Mouse (Mus musculus) midbrain, embryonic 11.5 days (tissue): ENCODE results near the gene Man2a2. TPM values are rescaled to one million over a fixed set of nuclear protein-coding genes. Genes with fewer than 3 reads are reported as not detected.

Experiments
- ATAC-seq: fragments of 200-750 bp; cut with Nextera tagmentation; 2 replicates; pipeline ENCODE4 v1.8.0; 2017; ENCODE audit warnings: moderate TSS enrichment, moderate library complexity; ENCODE audit not compliant: low FRiP score
- DNase-seq: peaks from one replicate; pipeline ENCODE4 v3.0.0; 2015; ENCODE audit warnings: low spot score; ENCODE audit errors: missing footprints
- H3K27ac ChIP-seq: fragments of 300-500 bp; sonication (generic); 2 replicates; pipeline ENCODE4 v1.5.1; 2014; ENCODE audit warnings: low read depth, low read length
- H3K27me3 ChIP-seq: fragments of 300-500 bp; sonication (generic); 2 replicates; pipeline ENCODE4 v1.6.1; 2014; ENCODE audit warnings: mild to moderate bottlenecking, low read length, moderate library complexity, mixed read lengths; ENCODE audit not compliant: control insufficient read depth, insufficient read depth
- H3K36me3 ChIP-seq: fragments of 300-500 bp; sonication (generic); 2 replicates; pipeline ENCODE4 v1.6.1; 2014; ENCODE audit warnings: mild to moderate bottlenecking, low read length, moderate library complexity, mixed read lengths; ENCODE audit not compliant: control insufficient read depth, insufficient read depth
- H3K4me1 ChIP-seq: fragments of 300-500 bp; sonication (generic); 2 replicates; pipeline ENCODE4 v1.6.1; 2014; ENCODE audit warnings: low read length; ENCODE audit not compliant: control insufficient read depth, insufficient read depth
- H3K4me2 ChIP-seq: fragments of 300-500 bp; sonication (generic); 2 replicates; pipeline ENCODE4 v1.6.1; 2014; ENCODE audit warnings: mild to moderate bottlenecking, moderate library complexity
- H3K4me3 ChIP-seq: fragments of 300-500 bp; sonication (generic); 2 replicates; pipeline ENCODE4 v1.5.1; 2014; ENCODE audit warnings: low read depth, low read length
- H3K9ac ChIP-seq: fragments of 300-500 bp; sonication (generic); 2 replicates; pipeline ENCODE4 v1.6.1; 2014; ENCODE audit warnings: low read length
- H3K9me3 ChIP-seq: fragments of 300-500 bp; sonication (generic); 2 replicates; pipeline ENCODE4 v1.6.1; 2016; ENCODE audit warnings: low read length; ENCODE audit not compliant: control insufficient read depth
- WGBS: fragments of 180-500 bp; shearing (Covaris S2); extraction: QIAGEN DNeasy Blood & Tissue Kit; methylation state at CpG from one replicate; pipeline ENCODE4 v1.1.7; 2014; 5-methylcytosine and 5-hydroxymethylcytosine counted together
- polyA plus RNA-seq: library from polyadenylated mRNA; unstranded; fragments of >200 nt; fragmentation: Nextera tagmentation; extraction: Ambion mirVana; gene quantifications from 2 replicates; pipeline ENCODE4 v1.2.1, GENCODE M21; 2014

Gene Man2a2
- polyA plus RNA-seq, 1 experiment from 2014 or later = 6.9 TPM

- no peak for ATAC-seq
- Histone ChIP-seq H3K36me3 (no peaks in the 10 kb centered on the region), H3K27me3 (no peaks in the 10 kb centered on the region), H3K4me2 (no peak overlapping the region), H3K27ac (no peak overlapping the region), H3K4me3 (no peak overlapping the region), H3K9me3 (no peaks in the 10 kb centered on the region), H3K9ac (no peak overlapping the region), H3K4me1 (no peaks in the 10 kb centered on the region)
- 82% methylated on average over 10 of the region's 10 CpGs for WGBS
- no peak for DNase-seq
Observed at GRCm38 (mm10) chr7:80412279-80412678, 41.1 kb upstream of the Man2a2 start.

GRCm38 (mm10) chr7:80410380-80410779 lies 39.2 kb upstream of the Man2a2 start:
- Histone ChIP-seq H3K9me3 (no peaks in the 10 kb centered on the region), H3K27me3 (no peaks in the 10 kb centered on the region), H3K9ac (no peak overlapping the region), H3K4me2 (no peak overlapping the region), H3K4me1 (no peaks in the 10 kb centered on the region), H3K36me3 (no peaks in the 10 kb centered on the region), H3K4me3 (no peak overlapping the region), H3K27ac (no peak overlapping the region)
- WGBS = 76% methylated on average over 9 of the region's 9 CpGs
- DNase-seq = no peak
- ATAC-seq = no peak

GRCm38 (mm10) chr7:80407712-80408111 lies 36.5 kb upstream of the Man2a2 start:
- H3K4me2 ChIP-seq = no peak overlapping the region
- H3K36me3 ChIP-seq = no peaks in the 10 kb centered on the region
- no peaks in the 10 kb centered on the region for H3K9me3 ChIP-seq
- H3K27ac ChIP-seq = no peak overlapping the region
- H3K4me1 ChIP-seq = no peaks in the 10 kb centered on the region
- 76% methylated on average over 9 of the region's 9 CpGs for WGBS
- H3K4me3 ChIP-seq = no peak overlapping the region
- no peak for ATAC-seq
- peaks cover 8% of the 10 kb centered on the region; the same call in 1 of the 2 replicates for H3K27me3 ChIP-seq
- DNase-seq = no peak
- H3K9ac ChIP-seq = no peak overlapping the region

- 85% methylated on average over 3 of the region's 3 CpGs for WGBS
- H3K27me3 ChIP-seq = peaks cover 8% of the 10 kb centered on the region; the same call in 1 of the 2 replicates
- no peaks in the 10 kb centered on the region for H3K36me3 ChIP-seq
- no peak overlapping the region for H3K9ac ChIP-seq
- ATAC-seq = no peak
- H3K9me3 ChIP-seq = no peaks in the 10 kb centered on the region
- H3K4me2 ChIP-seq = no peak overlapping the region
- no peak overlapping the region for H3K27ac ChIP-seq
- peaks cover 6% of the 10 kb centered on the region for H3K4me1 ChIP-seq
- H3K4me3 ChIP-seq = no peak overlapping the region
- DNase-seq = no peak
Observed at GRCm38 (mm10) chr7:80406186-80406585, 35.0 kb upstream of the Man2a2 start.

- no peak within 1 kb of the TSS for H3K4me2 ChIP-seq
- H3K4me3 ChIP-seq = no peak within 1 kb of the TSS
- peaks cover 8% of the 10 kb centered on the region for H3K4me1 ChIP-seq
- no peak within 1 kb of the TSS for H3K27ac ChIP-seq
- 84% methylated on average over 9 of the region's 9 CpGs for WGBS
- H3K9me3 ChIP-seq = no peaks in the 10 kb centered on the region
- ATAC-seq (no peak), DNase-seq (no peak)
- no peaks in the 10 kb centered on the region for H3K36me3 ChIP-seq
- H3K27me3 ChIP-seq = peaks cover 8% of the 10 kb centered on the region; the same call in 1 of the 2 replicates
- no peak within 1 kb of the TSS for H3K9ac ChIP-seq
Observed at GRCm38 (mm10) chr7:80405188-80405695, 34.1 kb upstream of the Man2a2 start, which contains the start of gene Furin. TSS of gene Furin (minus strand) at chr7:80405436.

- no peak overlapping the region for H3K4me3 ChIP-seq
- H3K36me3 ChIP-seq = no peaks in the 10 kb centered on the region
- H3K27ac ChIP-seq = no peak overlapping the region
- H3K27me3 ChIP-seq = peaks cover 8% of the 10 kb centered on the region; the same call in 1 of the 2 replicates
- 67% methylated on average over 7 of the region's 7 CpGs for WGBS
- H3K4me1 ChIP-seq = peaks cover 11% of the 10 kb centered on the region
- ATAC-seq = no peak
- H3K9ac ChIP-seq = no peak overlapping the region
- H3K9me3 ChIP-seq = no peaks in the 10 kb centered on the region
- H3K4me2 ChIP-seq = no peak overlapping the region
- no peak for DNase-seq
Observed at GRCm38 (mm10) chr7:80404101-80404894, 33.1 kb upstream of the Man2a2 start.

GRCm38 (mm10) chr7:80403551-80403950 lies 32.4 kb upstream of the Man2a2 start:
- peaks cover 8% of the 10 kb centered on the region; the same call in 1 of the 2 replicates for H3K27me3 ChIP-seq
- H3K27ac ChIP-seq = no peak overlapping the region
- H3K4me3 ChIP-seq = no peak overlapping the region
- H3K9me3 ChIP-seq = no peaks in the 10 kb centered on the region
- no peak overlapping the region for H3K9ac ChIP-seq
- no peaks in the 10 kb centered on the region for H3K36me3 ChIP-seq
- no peak overlapping the region for H3K4me2 ChIP-seq
- ATAC-seq (no peak), DNase-seq (no peak)
- H3K4me1 ChIP-seq = peaks cover 11% of the 10 kb centered on the region
- WGBS = 54% methylated on average over 9 of the region's 9 CpGs

- Histone ChIP-seq H3K27ac (peak overlapping the region; percentile 50), H3K27me3 (peaks cover 8% of the 10 kb centered on the region; the same call in 1 of the 2 replicates), H3K36me3 (no peaks in the 10 kb centered on the region), H3K4me2 (peak overlapping the region; percentile 93), H3K9me3 (no peaks in the 10 kb centered on the region), H3K4me1 (peaks cover 11% of the 10 kb centered on the region), H3K4me3 (peak overlapping the region; percentile 91), H3K9ac (peak overlapping the region; percentile 92)
- DNase-seq (peak; percentile 96), ATAC-seq (peak; percentile 81)
- WGBS = under 1% methylated on average over 62 of the region's 92 CpGs
Observed at GRCm38 (mm10) chr7:80402651-80403321, 31.6 kb upstream of the Man2a2 start.
